Mouse (Mus musculus) MEL (cell line): ENCODE measurements at regions not wholly inside any gene's neighbourhood (a gene's known extent, or its start where the extent isn't known, plus 50 kb on each side); places are given as distances from the start of the nearest gene placed in this dataset.

Source experiments
- DNase-seq: peaks from one replicate; pipeline ENCODE4 v3.0.0; 2011; ENCODE audit warnings: low read depth, low spot score
- H3K27ac ChIP-seq: 2 replicates; pipeline ENCODE4 v1.5.1; 2012; ENCODE audit warnings: low read depth, mild to moderate bottlenecking, control low read depth, low read length, moderate library complexity; ENCODE audit not compliant: control insufficient read depth
- H3K27me3 ChIP-seq, 2 experiments: fragments of 150-350 bp in 1 of 2; sonication (generic) in 1 of 2; 2 replicates each; pipeline ENCODE4 v1.6.1; 2012; ENCODE audit warnings: low read length in 2 of 2, mild to moderate bottlenecking in 2 of 2, improper control_type of control experiment in 1 of 2, moderate library complexity in 1 of 2; ENCODE audit not compliant: insufficient read depth in 2 of 2, control insufficient read depth in 1 of 2
- H3K36me3 ChIP-seq, 2 experiments: 2 replicates each; pipeline ENCODE4 v1.6.1; 2012 to 2014; ENCODE audit warnings: low read length in 2 of 2, improper control_type of control experiment in 1 of 2, inconsistent platforms in 1 of 2, mild to moderate bottlenecking in 1 of 2; ENCODE audit not compliant: insufficient read depth in 2 of 2, control insufficient read depth in 1 of 2
- H3K4me1 ChIP-seq, 2 experiments: fragments of 150-350 bp in 1 of 2; sonication (generic) in 1 of 2; 2 replicates each; pipeline ENCODE4 v1.6.1; 2012; ENCODE audit warnings: low read length in 2 of 2, improper control_type of control experiment in 1 of 2, mild to moderate bottlenecking in 1 of 2; ENCODE audit not compliant: insufficient read depth in 2 of 2, control insufficient read depth in 1 of 2
- H3K4me3 ChIP-seq, 2 experiments: fragments of 150-350 bp in 1 of 2; sonication (generic) in 1 of 2; 2 replicates each; pipeline ENCODE4 v1.5.1; 2012; ENCODE audit warnings: low read depth in 2 of 2, low read length in 2 of 2, mild to moderate bottlenecking in 2 of 2, moderate library complexity in 2 of 2, control low read depth in 1 of 2, improper control_type of control experiment in 1 of 2; ENCODE audit not compliant: control insufficient read depth in 1 of 2, insufficient read depth in 1 of 2
- H3K79me2 ChIP-seq: 2 replicates; pipeline ENCODE4 v1.6.1; 2012; ENCODE audit warnings: mild to moderate bottlenecking, low read length, moderate library complexity; ENCODE audit not compliant: control insufficient read depth, poor library complexity, insufficient read depth
- H3K9ac ChIP-seq: 2 replicates; pipeline ENCODE4 v1.6.1; 2012; ENCODE audit warnings: low read depth, mild to moderate bottlenecking, control low read depth, low read length, moderate library complexity; ENCODE audit not compliant: control insufficient read depth, poor library complexity, severe bottlenecking
- H3K9me3 ChIP-seq: fragments of 150-350 bp; sonication (generic); replicated peaks from 2 replicates; pipeline ENCODE4 v1.6.1; 2012; ENCODE audit warnings: mild to moderate bottlenecking, low read length, improper control_type of control experiment, moderate library complexity; ENCODE audit not compliant: insufficient read depth
- BHLHE40 ChIP-seq: IDR thresholded peaks from 2 replicates; pipeline ENCODE4 v1.6.1; 2012; ENCODE audit warnings: low read depth, mild to moderate bottlenecking, inconsistent platforms, low read length, improper control_type of control experiment, borderline replicate concordance
- CHD1 ChIP-seq: IDR thresholded peaks from 2 replicates; pipeline ENCODE4 v1.6.1; 2012; ENCODE audit warnings: low read depth, mild to moderate bottlenecking, inconsistent platforms, low read length, improper control_type of control experiment
- CHD2 ChIP-seq: IDR thresholded peaks from 2 replicates; pipeline ENCODE4 v1.6.1; 2011; ENCODE audit warnings: low read length, improper control_type of control experiment
- CTCF ChIP-seq, 3 experiments: IDR thresholded peaks in 2 of 3; conservative IDR thresholded peaks in 1 of 3; 2 replicates each; pipeline ENCODE4 v1.5.1; 2011 to 2012; ENCODE audit warnings: low read length in 3 of 3, low read depth in 2 of 3, mild to moderate bottlenecking in 2 of 3, improper control_type of control experiment in 1 of 3, inconsistent platforms in 1 of 3, mixed read lengths in 1 of 3, moderate library complexity in 1 of 3; ENCODE audit not compliant: control insufficient read depth in 1 of 3, insufficient read depth in 1 of 3, poor library complexity in 1 of 3, severe bottlenecking in 1 of 3
- E2F4 ChIP-seq: IDR thresholded peaks from 2 replicates; pipeline ENCODE4 v1.6.1; 2011; ENCODE audit warnings: low read depth, low read length, improper control_type of control experiment, borderline replicate concordance
- ELF1 ChIP-seq: IDR thresholded peaks from 2 replicates; pipeline ENCODE4 v1.6.1; 2014; ENCODE audit warnings: low read depth, mild to moderate bottlenecking, inconsistent platforms, low read length, improper control_type of control experiment, moderate library complexity
- EP300 ChIP-seq, 2 experiments: IDR thresholded peaks; 2 replicates each; pipeline ENCODE4 v1.6.1; 2011; ENCODE audit warnings: improper control_type of control experiment in 2 of 2, low read length in 2 of 2, low read depth in 1 of 2, mild to moderate bottlenecking in 1 of 2
- GABPA ChIP-seq: IDR thresholded peaks from 2 replicates; pipeline ENCODE4 v1.6.1; 2012; ENCODE audit warnings: low read depth, mild to moderate bottlenecking, inconsistent platforms, low read length, improper control_type of control experiment, moderate library complexity
- JUND ChIP-seq: IDR thresholded peaks from 2 replicates; pipeline ENCODE4 v1.6.1; 2011; ENCODE audit warnings: low read depth, mild to moderate bottlenecking, improper control_type of control experiment, low read length
- MAX ChIP-seq: IDR thresholded peaks from 2 replicates; pipeline ENCODE4 v1.6.1; 2011; ENCODE audit warnings: low read length, improper control_type of control experiment
- MXI1 ChIP-seq: IDR thresholded peaks from 2 replicates; pipeline ENCODE4 v1.6.1; 2011; ENCODE audit warnings: mild to moderate bottlenecking, low read depth, low read length, improper control_type of control experiment
- MYB ChIP-seq: IDR thresholded peaks from 2 replicates; pipeline ENCODE4 v1.6.1; 2011; ENCODE audit warnings: mild to moderate bottlenecking, low read depth, low read length, improper control_type of control experiment
- MYC ChIP-seq: IDR thresholded peaks from 2 replicates; pipeline ENCODE4 v1.6.1; 2011; ENCODE audit warnings: low read depth, mild to moderate bottlenecking, low read length, improper control_type of control experiment, moderate library complexity
- NELFE ChIP-seq: IDR thresholded peaks from 2 replicates; pipeline ENCODE4 v1.6.1; 2011; ENCODE audit warnings: low read depth, low read length, improper control_type of control experiment
- NRF1 ChIP-seq: IDR thresholded peaks from 2 replicates; pipeline ENCODE4 v1.6.1; 2014; ENCODE audit warnings: low read depth, mild to moderate bottlenecking, inconsistent platforms, low read length, improper control_type of control experiment, moderate library complexity; ENCODE audit not compliant: poor library complexity, insufficient read depth, severe bottlenecking
- POLR2AphosphoS2 ChIP-seq: IDR thresholded peaks from 2 replicates; pipeline ENCODE4 v1.6.1; 2011; ENCODE audit warnings: low read length, improper control_type of control experiment
- RAD21 ChIP-seq: IDR thresholded peaks from 2 replicates; pipeline ENCODE4 v1.6.1; 2011; ENCODE audit warnings: mild to moderate bottlenecking, low read depth, low read length, improper control_type of control experiment
- SIN3A ChIP-seq: IDR thresholded peaks from 2 replicates; pipeline ENCODE4 v1.6.1; 2012; ENCODE audit warnings: low read length, improper control_type of control experiment, inconsistent platforms
- TAL1 ChIP-seq: IDR thresholded peaks from 2 replicates; pipeline ENCODE4 v1.6.1; 2012; ENCODE audit warnings: mild to moderate bottlenecking, inconsistent platforms, low read length, moderate library complexity, mixed read lengths
- TBP ChIP-seq: IDR thresholded peaks from 2 replicates; pipeline ENCODE4 v1.8.0; 2011; ENCODE audit warnings: low read depth, low read length, improper control_type of control experiment
- TCF12 ChIP-seq: IDR thresholded peaks from 2 replicates; pipeline ENCODE4 v1.6.1; 2014; ENCODE audit warnings: low read depth, mild to moderate bottlenecking, inconsistent platforms, low read length, improper control_type of control experiment, moderate library complexity
- UBTF ChIP-seq: IDR thresholded peaks from 2 replicates; pipeline ENCODE4 v1.6.1; 2012; ENCODE audit warnings: low read depth, mild to moderate bottlenecking, inconsistent platforms, low read length, improper control_type of control experiment, moderate library complexity, borderline replicate concordance; ENCODE audit not compliant: insufficient read depth
- USF1 ChIP-seq: IDR thresholded peaks from 2 replicates; pipeline ENCODE4 v1.6.1; 2014; ENCODE audit warnings: low read depth, mild to moderate bottlenecking, inconsistent platforms, low read length, improper control_type of control experiment, moderate library complexity
- ZC3H11A ChIP-seq: IDR thresholded peaks from 2 replicates; pipeline ENCODE4 v1.6.1; 2012; ENCODE audit warnings: low read depth, mild to moderate bottlenecking, inconsistent platforms, low read length, improper control_type of control experiment
- ZNF384 ChIP-seq: IDR thresholded peaks from 2 replicates; pipeline ENCODE4 v1.6.1; 2012; ENCODE audit warnings: low read depth, mild to moderate bottlenecking, inconsistent platforms, low read length, improper control_type of control experiment

- H3K36me3 ChIP-seq: no peaks in the 10 kb centered on the region
- no peak overlapping the region for H3K4me3 ChIP-seq
- DNase-seq: no peak
- H3K4me1 ChIP-seq: no peaks in the 10 kb centered on the region
- peaks cover 7 to 37% of the 10 kb centered on the region in 2 experiments for H3K27me3 ChIP-seq
- H3K9ac ChIP-seq: no peak overlapping the region
- no peaks in the 10 kb centered on the region for H3K9me3 ChIP-seq
- no peak overlapping the region for H3K27ac ChIP-seq
- TF ChIP-seq EP300 (IDR thresholded peaks at IDR 0.05; ENCODE audit: low read depth in 1 of 2, low read length in 2 of 2) (no peak), USF1 (no peak), ZNF384 (no peak), MXI1 (no peak), GABPA (no peak), MAX (no peak), TAL1 (no peak), UBTF (no peak), MYB (no peak), CTCF (IDR thresholded peaks at IDR 0.05 in 2 of 3, conservative IDR thresholded peaks at IDR 0.05 in 1 of 3; ENCODE audit: control insufficient read depth in 1 of 3, insufficient read depth in 1 of 3, low read depth in 2 of 3, low read length in 3 of 3, poor library complexity in 1 of 3, severe bottlenecking in 1 of 3) (no peak), SIN3A (no peak), CHD1 (no peak), TCF12 (no peak), JUND (no peak)
- TF ChIP-seq, all 39 proteins: peak for 0
- H3K79me2 ChIP-seq: no peaks in the 10 kb centered on the region
Measured at GRCm38 (mm10) chr17:26335551-26335950, 79.1 kb upstream of the Neurl1b start.

DNA sequence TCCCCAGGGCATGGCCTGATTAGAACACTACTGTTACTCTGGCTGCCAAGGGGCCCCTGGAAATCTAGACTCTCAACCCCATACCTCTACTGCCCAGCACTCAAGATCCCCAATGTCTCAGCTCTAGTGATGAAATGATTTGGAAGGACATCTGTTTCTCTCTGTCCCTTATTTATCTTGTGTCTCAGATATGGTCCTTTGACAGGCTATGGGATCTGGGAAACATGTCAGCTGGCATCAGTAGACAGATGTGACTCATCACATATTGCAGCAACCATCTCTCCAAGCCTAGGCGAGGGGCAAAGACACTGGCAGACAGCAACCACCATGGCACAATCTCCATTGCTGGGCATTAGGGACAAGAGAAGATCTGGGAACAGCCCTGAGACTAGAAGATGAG, 78.6 kb upstream of the Neurl1b start:
- DNase-seq: no peak
- Histone ChIP-seq H3K4me1 (no peaks in the 10 kb centered on the region), H3K36me3 (no peaks in the 10 kb centered on the region), H3K9me3 (no peaks in the 10 kb centered on the region), H3K4me3 (no peak overlapping the region), H3K27me3 (peaks cover 7 to 37% of the 10 kb centered on the region in 2 experiments), H3K9ac (no peak overlapping the region), H3K27ac (no peak overlapping the region), H3K79me2 (no peaks in the 10 kb centered on the region)
- TF ChIP-seq RAD21 (no peak), NELFE (no peak), BHLHE40 (no peak), CHD1 (no peak), ELF1 (no peak), ZC3H11A (no peak), POLR2AphosphoS2 (no peak), MXI1 (no peak), TBP (no peak), EP300 (IDR thresholded peaks at IDR 0.05; ENCODE audit: low read depth in 1 of 2, low read length in 2 of 2) (no peak), MYC (no peak), CHD2 (no peak), NRF1 (no peak), TAL1 (no peak), E2F4 (no peak)
